Mouse (Mus musculus) central nervous system, embryonic 18 days (tissue): ENCODE measurements around the gene Gm11565. TPM values are rescaled to one million over a fixed set of nuclear protein-coding genes. Genes with fewer than 3 reads are reported as not detected.

Source experiments
- polyA plus RNA-seq: library from polyadenylated mRNA; depleted of rRNA; stranded (reverse); fragments of >200 nt; gene quantifications from 2 replicates; pipeline ENCODE4 v1.2.3, GENCODE M21; 2012; rRNA removed

The Gm11565 gene
- not detected in 2 replicates for polyA plus RNA-seq

DNA sequence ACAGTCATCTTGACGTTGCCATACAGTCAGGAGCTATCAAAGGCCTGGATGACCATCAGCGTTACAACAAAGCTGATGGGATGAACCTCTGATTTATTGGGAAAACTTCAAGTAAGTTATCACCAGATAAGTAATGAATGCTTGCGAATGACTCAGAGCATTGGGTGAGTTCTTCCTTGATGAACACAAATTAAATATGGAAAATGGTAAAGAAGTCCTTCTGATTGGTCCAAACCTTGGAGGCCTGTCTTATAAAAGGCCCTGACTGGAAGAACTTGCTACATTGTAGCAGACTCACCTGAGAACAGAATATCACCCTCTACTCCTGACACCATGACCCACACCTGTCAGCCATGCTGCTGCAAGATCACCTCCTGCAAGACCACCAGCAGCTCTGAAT lies at the start of gene Gm11565:
Gene Gm11565, plus strand, starts transcription at position 301 of the 400 bp plus-strand sequence.

DNA sequence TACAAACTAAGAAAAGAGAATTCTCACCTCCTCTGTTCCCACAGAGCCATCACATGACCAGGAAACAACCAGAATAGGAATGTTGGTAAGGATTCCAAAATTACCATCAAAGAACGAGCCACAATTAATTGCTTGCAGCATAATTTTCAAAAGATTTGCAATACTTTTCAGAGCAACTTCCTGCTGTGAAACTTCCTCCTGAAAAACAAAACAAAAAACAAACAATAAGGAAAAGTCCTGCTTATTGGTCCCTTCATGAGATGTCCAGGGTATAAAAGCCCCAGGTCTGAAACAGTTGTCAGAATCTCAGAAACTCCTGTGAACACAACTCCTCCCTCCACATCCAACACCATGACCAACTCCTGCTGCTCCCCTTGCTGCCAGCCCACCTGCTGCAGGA lies 41.5 kb upstream of the Gm11565 start, which contains the start of gene Krtap9-1:
Gene Krtap9-1, plus strand, starts transcription at position 301 of the 400 bp plus-strand sequence.

DNA sequence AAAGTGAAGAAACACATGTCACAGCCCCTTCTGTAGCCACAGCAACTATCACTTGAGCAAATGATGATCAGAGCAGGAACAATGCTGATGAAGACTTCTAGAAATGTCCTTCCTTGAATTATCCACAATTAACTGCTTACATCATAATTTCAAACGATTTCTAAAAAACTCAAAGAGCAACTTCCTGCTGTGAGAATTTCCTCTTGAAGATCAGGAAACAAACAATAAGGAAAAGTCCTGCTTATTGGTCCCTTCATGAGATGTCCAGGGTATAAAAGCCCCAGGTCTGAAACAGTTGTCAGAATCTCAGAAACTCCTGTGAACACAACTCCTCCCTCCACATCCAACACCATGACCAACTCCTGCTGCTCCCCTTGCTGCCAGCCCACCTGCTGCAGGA lies 35.7 kb upstream of the Gm11565 start, which contains the start of gene Gm11567:
Gene Gm11567, plus strand, starts transcription at position 301 of the 400 bp plus-strand sequence.

DNA sequence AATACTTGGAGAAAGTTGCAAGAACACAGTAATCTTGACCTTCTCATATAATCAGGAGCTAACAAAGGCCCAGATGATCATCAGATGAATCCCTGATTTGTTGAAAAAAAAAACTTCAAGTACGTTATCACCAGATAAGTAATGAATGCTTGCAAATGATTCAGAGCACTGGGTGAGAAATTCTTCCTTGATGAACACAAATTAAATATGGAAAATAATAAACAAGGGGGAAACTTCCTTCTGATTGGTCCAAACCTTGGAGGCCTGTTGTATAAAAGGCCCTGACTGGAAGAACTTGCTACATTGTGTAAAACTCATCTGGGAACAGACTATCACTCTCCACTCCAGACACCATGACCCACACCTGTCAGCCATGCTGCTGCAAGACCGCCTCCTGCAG lies 6.9 kb upstream of the Gm11565 start, which contains the start of gene Krtap31-1:
Gene Krtap31-1, plus strand, starts transcription at position 301 of the 400 bp plus-strand sequence.

DNA sequence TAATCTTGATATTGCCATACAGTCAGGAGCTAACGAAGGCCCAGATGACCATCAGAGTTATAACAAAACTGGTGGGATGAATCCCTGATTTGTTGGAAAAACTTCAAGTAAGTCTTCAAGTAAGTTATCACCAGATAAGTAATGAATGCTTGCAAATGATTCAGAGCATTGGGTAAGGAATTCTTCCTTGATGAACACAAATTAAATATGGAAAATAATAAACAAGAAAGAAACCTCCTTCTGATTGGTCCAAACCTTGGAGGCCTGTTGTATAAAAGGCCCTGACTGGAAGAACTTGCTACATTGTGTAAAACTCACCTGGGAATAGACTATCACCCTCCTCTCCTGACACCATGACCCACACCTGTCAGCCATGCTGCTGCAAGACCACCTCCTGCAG lies 21.4 kb downstream of the Gm11565 start, which contains the start of gene Krtap31-2:
Gene Krtap31-2, plus strand, starts transcription at position 301 of the 400 bp plus-strand sequence.

DNA sequence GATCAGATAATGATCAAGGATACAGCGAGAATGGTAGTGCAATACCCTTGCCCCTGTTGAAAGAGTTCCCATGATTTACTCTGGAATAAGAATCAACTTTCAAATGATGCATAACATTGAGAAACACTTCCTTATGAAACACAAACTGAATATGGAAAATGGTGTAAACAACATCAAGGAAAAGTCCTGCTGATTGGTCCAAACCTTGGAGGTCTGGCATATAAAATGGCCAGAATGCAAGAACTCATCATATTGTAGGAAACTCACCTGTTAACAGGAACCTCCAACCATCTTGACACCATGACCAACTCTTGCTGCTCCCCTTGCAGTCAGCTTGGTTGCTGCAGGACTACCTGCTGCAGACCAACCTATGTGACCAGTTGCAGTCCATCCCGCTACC lies 33.6 kb downstream of the Gm11565 start, which contains the start of gene Krtap9-5:
Gene Krtap9-5, plus strand, starts transcription at position 301 of the 400 bp plus-strand sequence.

Other genes with a start within 250 kb of the Gm11565 start
- not detected in 2 replicates for gene Krtap4-6, start 248.8 kb upstream of the Gm11565 start, polyA plus RNA-seq
- gene Gm14190, start 224.0 kb upstream of the Gm11565 start, polyA plus RNA-seq: not detected in 2 replicates
- not detected in 2 replicates for gene Gm14180, start 180.5 kb upstream of the Gm11565 start, polyA plus RNA-seq
- gene Gm11595, start 141.8 kb upstream of the Gm11565 start, polyA plus RNA-seq: not detected in 2 replicates
- gene Krtap4-8, start 134.0 kb upstream of the Gm11565 start, polyA plus RNA-seq: not detected in 2 replicates
- not detected in 2 replicates for gene Krtap4-9, start 129.6 kb upstream of the Gm11565 start, polyA plus RNA-seq
- not detected in 2 replicates for gene Gm11596, start 121.3 kb upstream of the Gm11565 start, polyA plus RNA-seq
- gene Gm11569, start 115.8 kb upstream of the Gm11565 start, polyA plus RNA-seq: 0.07 TPM in 1 of 2 replicates, not detected in the other
- not detected in 2 replicates for gene Gm11554, start 110.3 kb upstream of the Gm11565 start, polyA plus RNA-seq
- not detected in 2 replicates for gene Krtap4-13, start 104.9 kb upstream of the Gm11565 start, polyA plus RNA-seq
- not detected in 2 replicates for gene Gm11564, start 99.1 kb upstream of the Gm11565 start, polyA plus RNA-seq
- not detected in 2 replicates for gene 2300003K06Rik, start 76.7 kb upstream of the Gm11565 start, polyA plus RNA-seq
- gene Krtap4-16, start 63.1 kb upstream of the Gm11565 start, polyA plus RNA-seq: not detected in 2 replicates
- gene Gm11568, start 56.8 kb upstream of the Gm11565 start, polyA plus RNA-seq: not detected in 2 replicates
- gene Gm11559, start 50.3 kb upstream of the Gm11565 start, polyA plus RNA-seq: not detected in 2 replicates
- gene Krtap9-1, start 41.4 kb upstream of the Gm11565 start, polyA plus RNA-seq: not detected in 2 replicates
- gene Gm11567, start 35.6 kb upstream of the Gm11565 start, polyA plus RNA-seq: not detected in 2 replicates
- 0.13 TPM in 1 of 2 replicates, not detected in the other for gene Krtap31-1, start 6.8 kb upstream of the Gm11565 start, polyA plus RNA-seq
- not detected in 2 replicates for gene Krtap31-2, start 21.5 kb downstream of the Gm11565 start, polyA plus RNA-seq
- not detected in 2 replicates for gene Krtap9-5, start 33.7 kb downstream of the Gm11565 start, polyA plus RNA-seq
- gene Krtap29-1, start 64.3 kb downstream of the Gm11565 start, polyA plus RNA-seq: not detected in 2 replicates
- not detected in 2 replicates for gene Krtap16-1, start 71.8 kb downstream of the Gm11565 start, polyA plus RNA-seq
- 0.52 and 0.53 TPM in 2 replicates for gene Krtap17-1, start 79.2 kb downstream of the Gm11565 start, polyA plus RNA-seq
- gene Krt33a, start 101.5 kb downstream of the Gm11565 start, polyA plus RNA-seq: 0.04 TPM in 1 of 2 replicates, not detected in the other
- gene Krt33b, start 115.1 kb downstream of the Gm11565 start, polyA plus RNA-seq: 0.11 TPM in 1 of 2 replicates, not detected in the other
- gene Krt34, start 126.8 kb downstream of the Gm11565 start, polyA plus RNA-seq: not detected in 2 replicates
- not detected in 2 replicates for gene Krt31, start 135.8 kb downstream of the Gm11565 start, polyA plus RNA-seq
- gene Krt32, start 173.5 kb downstream of the Gm11565 start, polyA plus RNA-seq: 0.08 TPM in 1 of 2 replicates, not detected in the other
- not detected in 2 replicates for gene Krt35, start 181.5 kb downstream of the Gm11565 start, polyA plus RNA-seq
- 0.04 TPM in 1 of 2 replicates, not detected in the other for gene Krt36, start 190.9 kb downstream of the Gm11565 start, polyA plus RNA-seq
- 0.03 and 5.1 TPM in 2 replicates for gene Krt13, start 206.8 kb downstream of the Gm11565 start, polyA plus RNA-seq
- gene Krt15, start 221.2 kb downstream of the Gm11565 start, polyA plus RNA-seq: 0.32 and 9.2 TPM in 2 replicates
- gene Krt19, start 233.9 kb downstream of the Gm11565 start, polyA plus RNA-seq: 5.8 and 82.5 TPM in 2 replicates